Mouse (Mus musculus) stomach, postnatal 0 days (tissue): ENCODE measurements around the gene Cnih2. TPM values are rescaled to one million over a fixed set of nuclear protein-coding genes. Genes with fewer than 3 reads are reported as not detected.

Experiments
- ATAC-seq: fragments of 200-750 bp; cut with Nextera tagmentation; 2 replicates; pipeline ENCODE4 v1.8.0; 2017; ENCODE audit not compliant: low FRiP score, low TSS enrichment
- DNase-seq: peaks from one replicate; pipeline ENCODE4 v3.0.0-alpha.2; 2016; ENCODE audit warnings: low spot score
- H3K27ac ChIP-seq: fragments of 300-500 bp; sonication (generic); replicated peaks from 2 replicates; pipeline ENCODE4 v1.5.1; 2014; ENCODE audit warnings: mild to moderate bottlenecking, control low read depth
- H3K27me3 ChIP-seq: fragments of 300-500 bp; sonication (generic); 2 replicates; pipeline ENCODE4 v1.6.1; 2014; ENCODE audit warnings: low read length; ENCODE audit not compliant: control insufficient read depth, insufficient read depth
- H3K36me3 ChIP-seq: fragments of 300-500 bp; sonication (generic); 2 replicates; pipeline ENCODE4 v1.6.1; 2014; ENCODE audit warnings: low read length, mixed read lengths; ENCODE audit not compliant: control insufficient read depth, insufficient read depth
- H3K4me1 ChIP-seq: fragments of 300-500 bp; sonication (generic); replicated peaks from 2 replicates; pipeline ENCODE4 v1.6.1; 2014; ENCODE audit warnings: antibody characterized with exemption; ENCODE audit not compliant: control insufficient read depth, insufficient read depth
- H3K4me2 ChIP-seq: fragments of 300-500 bp; sonication (generic); replicated peaks from 2 replicates; pipeline ENCODE4 v1.6.1; 2014; ENCODE audit warnings: low read depth, mild to moderate bottlenecking, control low read depth, moderate library complexity
- H3K4me3 ChIP-seq: fragments of 300-500 bp; sonication (generic); 2 replicates; pipeline ENCODE4 v1.5.1; 2014; ENCODE audit warnings: low read depth, low read length, control low read depth
- H3K9ac ChIP-seq: fragments of 300-500 bp; sonication (generic); 2 replicates; pipeline ENCODE4 v1.6.1; 2014; ENCODE audit warnings: mild to moderate bottlenecking, low read length, control low read depth, mixed read lengths
- H3K9me3 ChIP-seq: fragments of 300-500 bp; sonication (generic); 2 replicates; pipeline ENCODE4 v1.6.1; 2016; ENCODE audit warnings: low read length; ENCODE audit not compliant: control insufficient read depth
- CTCF ChIP-seq: IDR thresholded peaks from 2 replicates; pipeline ENCODE4 v1.5.1; 2016; ENCODE audit warnings: antibody characterized with exemption, low read depth, mild to moderate bottlenecking, moderate library complexity
- EP300 ChIP-seq: optimal IDR thresholded peaks from 2 replicates; pipeline ENCODE3; 2016; ENCODE audit warnings: antibody characterized with exemption
- WGBS: fragments of 180-500 bp; shearing (Covaris S2); extraction: QIAGEN DNeasy Blood & Tissue Kit; methylation state at CpG from one replicate; pipeline ENCODE4 v1.1.7; 2014; 5-methylcytosine and 5-hydroxymethylcytosine counted together
- polyA plus RNA-seq: library from polyadenylated mRNA; unstranded; fragments of >200 nt; fragmentation: Nextera tagmentation; extraction: Ambion mirVana; gene quantifications from 2 replicates; pipeline ENCODE4 v1.2.1, GENCODE M21; 2015

Cnih2 gene
- polyA plus RNA-seq, 1 experiment from 2014 or later: 5.6 TPM

- 65% methylated on average over 6 of the region's 6 CpGs for WGBS
- no peak for ATAC-seq
- Histone ChIP-seq H3K27me3 (no peaks in the 10 kb centered on the region), H3K4me1 (peaks cover 14% of the 10 kb centered on the region), H3K4me2 (no peak overlapping the region), H3K36me3 (no peaks in the 10 kb centered on the region), H3K27ac (peak overlapping the region; percentile 45; the same call in 1 of the 2 replicates), H3K9me3 (no peaks in the 10 kb centered on the region), H3K9ac (no peak overlapping the region), H3K4me3 (no peak overlapping the region)
- no peak for DNase-seq
- TF ChIP-seq EP300: no peak
- TF ChIP-seq CTCF: no peak
Observed at GRCm38 (mm10) chr19:5062446-5062845, 35.9 kb downstream of the Cnih2 start.

- WGBS: 77% methylated on average over 5 of the region's 5 CpGs
- Histone ChIP-seq H3K27me3 (no peaks in the 10 kb centered on the region), H3K27ac (no peak overlapping the region), H3K9ac (no peak overlapping the region), H3K4me1 (peaks cover 12% of the 10 kb centered on the region), H3K4me2 (no peak overlapping the region), H3K9me3 (no peaks in the 10 kb centered on the region), H3K4me3 (no peak overlapping the region), H3K36me3 (no peaks in the 10 kb centered on the region)
- DNase-seq (no peak), ATAC-seq (no peak)
- TF ChIP-seq EP300 (no peak), CTCF (no peak)
Observed at GRCm38 (mm10) chr19:5062041-5062440, 36.3 kb downstream of the Cnih2 start.

- H3K27me3 ChIP-seq: no peaks in the 10 kb centered on the region
- H3K4me1 ChIP-seq: peaks cover 10% of the 10 kb centered on the region
- ATAC-seq: peak; percentile 26
- no peak overlapping the region for H3K4me3 ChIP-seq
- no peak overlapping the region for H3K4me2 ChIP-seq
- no peaks in the 10 kb centered on the region for H3K9me3 ChIP-seq
- peak overlapping the region; percentile 85 for H3K27ac ChIP-seq
- no peak overlapping the region for H3K9ac ChIP-seq
- TF ChIP-seq CTCF (no peak), EP300 (no peak)
- WGBS: 34% methylated on average over 5 of the region's 5 CpGs
- DNase-seq: no peak
- no peaks in the 10 kb centered on the region for H3K36me3 ChIP-seq
Observed at GRCm38 (mm10) chr19:5060365-5061330, 37.7 kb downstream of the Cnih2 start.

DNA sequence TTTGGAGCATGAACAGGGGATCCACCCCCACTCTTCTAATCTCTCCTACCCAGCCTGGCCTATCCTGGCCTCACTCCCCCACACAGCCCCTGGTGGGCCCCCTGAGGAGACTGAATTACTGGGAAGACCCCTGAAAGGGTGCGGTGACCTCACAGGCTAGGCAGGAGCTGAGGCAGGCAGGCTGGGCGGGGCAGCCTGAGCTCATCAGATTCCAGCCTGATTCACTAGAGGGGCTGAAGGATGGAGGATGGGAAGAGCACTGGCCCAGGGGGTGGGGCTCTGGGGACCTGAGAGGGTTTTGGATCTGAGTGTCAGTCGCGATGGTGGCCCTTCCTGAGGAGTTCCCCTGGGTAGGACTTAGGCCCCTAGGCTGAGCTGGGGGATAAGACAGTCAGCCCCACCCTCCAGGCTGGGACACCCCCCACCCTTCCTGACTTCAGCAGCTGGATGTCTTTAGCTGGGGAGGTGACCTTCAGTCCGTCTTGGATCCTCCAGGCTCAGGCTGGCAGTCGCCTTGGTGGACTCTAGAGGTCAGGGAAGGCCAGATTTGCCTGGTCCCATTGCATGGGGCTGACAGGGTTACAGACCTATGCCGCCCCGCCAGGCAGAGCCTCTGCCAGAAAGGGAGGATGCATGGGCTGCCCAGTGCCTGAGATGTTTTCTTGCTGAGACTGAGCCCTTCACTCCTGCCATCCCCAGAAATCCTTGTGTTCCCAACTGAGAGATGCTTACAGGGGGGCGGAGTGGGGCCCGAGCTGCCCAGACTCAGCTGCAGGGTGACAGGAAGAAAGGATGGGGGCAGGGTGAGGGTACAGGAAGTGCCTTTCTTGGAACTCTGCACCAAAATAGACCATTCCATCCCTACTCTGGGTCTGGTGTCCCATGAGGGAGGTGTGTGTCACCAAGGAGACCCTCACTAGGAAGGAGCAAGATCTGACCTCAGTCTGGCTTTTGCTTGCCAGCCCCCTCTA lies 39.2 kb downstream of the Cnih2 start:
- H3K4me3 ChIP-seq: no peak overlapping the region
- H3K27ac ChIP-seq: peak overlapping the region; percentile 85
- no peak overlapping the region for H3K9ac ChIP-seq
- DNase-seq (no peak), ATAC-seq (peak; percentile 49; the same call in 1 of the 2 replicates)
- H3K36me3 ChIP-seq: no peaks in the 10 kb centered on the region
- TF ChIP-seq CTCF (peak; percentile 3; the same call in 1 of the 2 replicates), EP300 (no peak)
- H3K4me1 ChIP-seq: peaks cover 10% of the 10 kb centered on the region
- whole genome bisulfite sequencing: 12% methylated on average over 10 of the region's 10 CpGs
- no peaks in the 10 kb centered on the region for H3K27me3 ChIP-seq
- no peaks in the 10 kb centered on the region for H3K9me3 ChIP-seq
- no peak overlapping the region; the same call in 1 of the 2 replicates for H3K4me2 ChIP-seq

DNA sequence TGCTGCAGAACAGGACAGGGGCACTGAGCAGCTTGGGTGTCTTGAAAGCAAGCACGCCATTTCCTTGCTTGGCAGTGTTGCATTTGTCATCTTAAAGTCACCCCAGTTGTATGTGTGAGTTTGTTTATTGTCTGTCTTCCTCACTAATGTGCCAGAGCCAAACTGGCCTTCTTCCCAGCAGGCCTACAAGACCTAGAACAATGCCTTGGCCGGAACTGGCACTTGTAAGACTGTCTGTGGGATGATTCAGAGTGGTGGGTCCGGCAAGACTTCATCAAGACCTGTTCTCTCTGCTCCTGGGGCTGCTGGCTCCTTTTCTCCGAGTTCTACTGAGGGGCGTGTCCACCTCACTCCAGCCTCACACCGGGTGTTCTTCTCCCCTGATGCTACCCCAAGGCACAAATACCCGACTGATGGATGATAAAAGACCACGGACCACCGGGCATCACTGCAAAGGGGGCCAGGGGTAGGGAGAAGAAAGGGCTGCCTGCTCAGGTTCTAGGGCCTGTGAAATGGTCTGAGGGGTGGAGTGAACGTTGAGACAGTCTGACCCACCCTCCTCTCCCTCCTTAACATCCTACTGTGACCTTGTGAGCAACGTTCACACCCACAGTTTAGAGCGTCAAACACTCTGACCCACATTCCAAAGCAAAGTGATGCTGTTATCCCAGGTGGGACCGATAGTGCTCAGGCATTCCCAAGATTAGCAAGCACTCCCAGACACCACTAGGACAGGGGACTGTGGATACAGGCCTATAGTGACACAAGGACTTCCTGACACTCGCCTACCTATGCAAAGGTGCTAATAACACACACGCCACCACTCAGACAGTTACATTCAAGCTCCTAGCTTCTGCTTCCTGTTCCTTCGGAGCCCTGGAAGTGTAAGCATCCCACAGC lies 40.2 kb downstream of the Cnih2 start:
- Histone ChIP-seq H3K36me3 (no peaks in the 10 kb centered on the region), H3K4me1 (peaks cover 10% of the 10 kb centered on the region), H3K9me3 (no peaks in the 10 kb centered on the region), H3K27me3 (no peaks in the 10 kb centered on the region), H3K4me3 (no peak overlapping the region), H3K9ac (no peak overlapping the region; the same call in 1 of the 2 replicates), H3K4me2 (no peak overlapping the region), H3K27ac (peak overlapping the region; percentile 85)
- no peak for TF ChIP-seq CTCF
- no peak for TF ChIP-seq EP300
- 29% methylated on average over 16 of the region's 16 CpGs for WGBS
- ATAC-seq: 0 out of 2 replicates have a peak, but pooled peaks have one; percentile 4
- no peak for DNase-seq
